Mouse (Mus musculus) liver, adult 2 months (tissue): ENCODE data around the gene Calu. TPM values are rescaled to one million over a fixed set of nuclear protein-coding genes. Genes with fewer than 3 reads are reported as not detected.

Experiments used
- DNase-seq: peaks from one replicate; pipeline ENCODE4 v3.0.0-alpha.2; 2011; ENCODE audit warnings: low read depth, low spot score; ENCODE audit errors: extremely low read depth
- H3K27ac ChIP-seq: fragments of 200-500 bp; replicated peaks from 2 replicates; pipeline ENCODE4 v1.5.1; 2012; ENCODE audit warnings: low read depth, mild to moderate bottlenecking, control low read depth, inconsistent platforms, low read length; ENCODE audit not compliant: insufficient read depth
- H3K27me3 ChIP-seq: fragments of 200-500 bp; 2 replicates; pipeline ENCODE4 v1.6.1; 2012; ENCODE audit warnings: mild to moderate bottlenecking, moderate library complexity, low read length, inconsistent platforms; ENCODE audit not compliant: control insufficient read depth, insufficient read depth
- H3K36me3 ChIP-seq: fragments of 200-500 bp; 2 replicates; pipeline ENCODE4 v1.6.1; 2012; ENCODE audit warnings: low read length, inconsistent platforms; ENCODE audit not compliant: control insufficient read depth, insufficient read depth
- H3K4me1 ChIP-seq: fragments of 200-500 bp; 2 replicates; pipeline ENCODE4 v1.6.1; 2011; ENCODE audit warnings: low read length; ENCODE audit not compliant: control insufficient read depth, insufficient read depth
- H3K4me3 ChIP-seq: fragments of 200-500 bp; 2 replicates; pipeline ENCODE4 v1.5.1; 2011; ENCODE audit warnings: low read depth, mild to moderate bottlenecking, control low read depth, low read length, moderate library complexity; ENCODE audit not compliant: insufficient read depth
- H3K79me2 ChIP-seq: fragments of 200-500 bp; 2 replicates; pipeline ENCODE4 v1.6.1; 2012; ENCODE audit warnings: inconsistent platforms, mild to moderate bottlenecking, low read length, moderate library complexity; ENCODE audit not compliant: control insufficient read depth, insufficient read depth
- H3K9ac ChIP-seq: fragments of 200-500 bp; 2 replicates; pipeline ENCODE4 v1.6.1; 2012; ENCODE audit warnings: low read depth, mild to moderate bottlenecking, control low read depth, inconsistent platforms, low read length
- CTCF ChIP-seq: fragments of 200-500 bp; IDR thresholded peaks from 2 replicates; pipeline ENCODE4 v1.5.1; 2011; ENCODE audit warnings: low read depth, low read length, control low read depth
- POLR2A ChIP-seq: fragments of 200-500 bp; IDR thresholded peaks from 2 replicates; pipeline ENCODE4 v1.6.1; 2011; ENCODE audit warnings: low read length, control low read depth; ENCODE audit not compliant: insufficient read depth; ENCODE audit errors: extremely low read depth
- WGBS: fragments of 180-500 bp; shearing (Covaris S2); methylation state at CpG from one replicate; pipeline ENCODE4 v1.1.7; 2018; 5-methylcytosine and 5-hydroxymethylcytosine counted together
- polyA plus RNA-seq: library from polyadenylated mRNA; depleted of rRNA; stranded (reverse); fragments of >200 nt; gene quantifications from 2 replicates; pipeline ENCODE4 v1.2.3, GENCODE M21; 2012
- total RNA-seq: library from RNA; depleted of rRNA; stranded (reverse); fragments of >200 nt; gene quantifications from 2 replicates; pipeline ENCODE4 v1.2.3, GENCODE M21; 2014

The Calu gene
- total and polyA plus RNA-seq, 2 experiments, result 27.1 to 125 TPM

DNA sequence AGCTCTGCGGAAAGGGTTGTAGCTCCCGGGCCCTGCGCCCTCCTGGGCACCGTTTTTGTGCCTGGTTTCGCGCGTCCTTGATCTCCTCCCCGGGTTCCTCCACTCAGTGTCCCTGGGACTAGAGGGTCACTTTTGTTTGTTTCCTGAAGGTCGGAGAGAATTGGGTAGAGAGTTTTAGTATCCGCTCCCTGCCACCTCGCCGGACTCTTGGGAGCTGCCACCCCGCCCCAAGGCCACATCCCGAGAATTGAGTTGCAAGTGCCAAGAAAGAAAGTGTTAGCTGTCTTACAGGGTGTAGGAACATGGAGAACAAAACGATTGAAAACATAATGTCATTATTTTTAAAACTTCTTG is 479 bp downstream of the Calu start:
- H3K4me3 ChIP-seq, result peak overlapping the region; percentile 87
- peak overlapping the region; percentile 89 for H3K9ac ChIP-seq
- H3K36me3 ChIP-seq, result no peaks in the 10 kb centered on the region
- DNase-seq, result peak; percentile 48
- peak overlapping the region; percentile 64 for H3K27ac ChIP-seq
- H3K79me2 ChIP-seq, result peaks cover 14% of the 10 kb centered on the region; the same call in 1 of the 2 replicates
- peaks cover 9% of the 10 kb centered on the region for H3K4me1 ChIP-seq
- TF ChIP-seq POLR2A, result no peak
- no peak for TF ChIP-seq CTCF
- H3K27me3 ChIP-seq, result no peaks in the 10 kb centered on the region
- under 1% methylated on average over 15 of the region's 15 CpGs for WGBS

GRCm38 (mm10) chr6:29351613-29352012 is 3.7 kb downstream of the Calu start:
- Histone ChIP-seq H3K27ac (no peak overlapping the region), H3K4me3 (no peak overlapping the region), H3K27me3 (no peaks in the 10 kb centered on the region), H3K4me1 (peaks cover 9% of the 10 kb centered on the region), H3K36me3 (peaks cover 4% of the 10 kb centered on the region), H3K9ac (no peak overlapping the region), H3K79me2 (peaks cover 21% of the 10 kb centered on the region; the same call in 1 of the 2 replicates)
- DNase-seq, result no peak
- TF ChIP-seq POLR2A, result no peak
- peak; percentile 13; the same call in 1 of the 2 replicates for TF ChIP-seq CTCF

GRCm38 (mm10) chr6:29352816-29353215 is 4.9 kb downstream of the Calu start:
- Histone ChIP-seq H3K79me2 (peaks cover 24% of the 10 kb centered on the region; the same call in 1 of the 2 replicates), H3K27ac (no peak overlapping the region), H3K27me3 (no peaks in the 10 kb centered on the region), H3K4me1 (peaks cover 9% of the 10 kb centered on the region), H3K36me3 (peaks cover 13% of the 10 kb centered on the region), H3K4me3 (no peak overlapping the region), H3K9ac (no peak overlapping the region)
- TF ChIP-seq POLR2A (no peak), CTCF (no peak)
- DNase-seq, result peak; percentile 58
- 4% methylated on average over 5 of the region's 5 CpGs for WGBS

DNA sequence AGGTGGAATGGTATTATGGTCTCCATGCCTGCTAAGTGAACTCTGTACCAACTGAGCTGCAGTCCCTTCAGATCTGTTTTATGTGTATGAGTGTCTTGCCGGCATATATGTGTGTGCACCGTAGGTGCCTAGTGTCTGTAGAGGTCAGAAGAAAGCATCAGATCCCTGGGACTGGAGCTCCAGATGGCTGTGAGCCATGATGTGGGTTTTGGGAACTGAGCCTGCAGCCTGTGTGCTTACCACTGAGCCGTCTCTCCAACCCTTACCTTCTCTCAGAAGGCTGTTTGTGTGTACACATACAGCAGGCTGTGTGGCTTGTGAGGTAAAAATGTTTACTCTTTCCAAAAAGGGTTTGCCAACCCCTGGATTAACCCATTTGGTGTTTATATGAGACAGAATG is 11.5 kb downstream of the Calu start:
- no peaks in the 10 kb centered on the region for H3K4me1 ChIP-seq
- 46% methylated on average over 3 of the region's 3 CpGs for WGBS
- no peak for DNase-seq
- no peaks in the 10 kb centered on the region for H3K27me3 ChIP-seq
- peaks cover 13% of the 10 kb centered on the region for H3K79me2 ChIP-seq
- TF ChIP-seq CTCF, result no peak
- no peak for TF ChIP-seq POLR2A
- H3K9ac ChIP-seq, result no peak overlapping the region
- H3K36me3 ChIP-seq, result peaks cover 35% of the 10 kb centered on the region
- no peak overlapping the region for H3K4me3 ChIP-seq
- no peak overlapping the region for H3K27ac ChIP-seq

DNA sequence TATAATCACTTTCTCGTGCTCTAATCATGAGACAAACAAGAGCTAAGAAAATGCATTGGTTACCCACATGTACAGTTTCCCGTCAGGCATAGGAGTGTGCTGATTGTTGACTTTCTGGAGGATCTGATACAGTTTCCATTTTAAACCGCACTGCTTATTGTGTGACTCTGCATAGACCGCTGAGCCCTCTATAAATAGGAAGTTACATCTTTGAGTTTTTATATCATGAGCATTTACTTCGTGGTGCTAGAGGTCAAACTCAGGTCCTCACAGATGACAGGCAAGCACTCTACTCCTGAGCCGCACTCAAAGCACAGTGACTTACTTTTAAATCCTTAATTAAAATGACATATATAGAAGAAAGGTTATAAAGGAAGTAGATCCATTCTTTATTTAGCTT is 12.3 kb downstream of the Calu start:
- H3K4me3 ChIP-seq, result no peak overlapping the region
- TF ChIP-seq POLR2A (no peak), CTCF (no peak)
- peaks cover 36% of the 10 kb centered on the region for H3K36me3 ChIP-seq
- DNase-seq, result no peak
- H3K4me1 ChIP-seq, result no peaks in the 10 kb centered on the region
- H3K79me2 ChIP-seq, result peaks cover 11% of the 10 kb centered on the region
- H3K9ac ChIP-seq, result no peak overlapping the region
- WGBS, result 72% methylated on average over 6 of the region's 6 CpGs
- H3K27ac ChIP-seq, result no peak overlapping the region
- no peaks in the 10 kb centered on the region for H3K27me3 ChIP-seq

- Histone ChIP-seq H3K4me1 (no peaks in the 10 kb centered on the region), H3K36me3 (peaks cover 46% of the 10 kb centered on the region), H3K27me3 (no peaks in the 10 kb centered on the region), H3K27ac (no peak overlapping the region), H3K9ac (no peak overlapping the region), H3K79me2 (peaks cover 5% of the 10 kb centered on the region), H3K4me3 (no peak overlapping the region)
- no peak for TF ChIP-seq POLR2A
- peak; percentile 7; the same call in 1 of the 2 replicates for TF ChIP-seq CTCF
- 67% methylated on average over 7 of the region's 7 CpGs for WGBS
- DNase-seq, result no peak
Measured at GRCm38 (mm10) chr6:29362246-29363128, 14.6 kb downstream of the Calu start.
